Mouse (Mus musculus) brain, embryonic 14.5 days (tissue): Measurements from ENCODE around the gene Hoxa3.

Source experiments
- CTCF ChIP-seq: fragments of 200-500 bp; IDR thresholded peaks from 2 replicates; pipeline ENCODE4 v1.5.1; 2012; ENCODE audit warnings: inconsistent platforms, mild to moderate bottlenecking, moderate library complexity, borderline replicate concordance; ENCODE audit not compliant: insufficient read depth, insufficient read length; ENCODE audit errors: extremely low read depth
- POLR2A ChIP-seq: fragments of 200-500 bp; IDR thresholded peaks from 2 replicates; pipeline ENCODE4 v1.6.1; 2012; ENCODE audit warnings: mild to moderate bottlenecking, inconsistent platforms, borderline replicate concordance; ENCODE audit not compliant: poor library complexity, insufficient read depth, insufficient read length, severe bottlenecking; ENCODE audit errors: extremely low read depth

- TF ChIP-seq POLR2A (no peak), CTCF (no peak)
Measured at GRCm38 (mm10) chr6:52189909-52190308, 23.2 kb downstream of the Hoxa3 start.
